Comparison of ENCODE assay signal across 25 mouse cellular contexts in the genomic region with DNA sequence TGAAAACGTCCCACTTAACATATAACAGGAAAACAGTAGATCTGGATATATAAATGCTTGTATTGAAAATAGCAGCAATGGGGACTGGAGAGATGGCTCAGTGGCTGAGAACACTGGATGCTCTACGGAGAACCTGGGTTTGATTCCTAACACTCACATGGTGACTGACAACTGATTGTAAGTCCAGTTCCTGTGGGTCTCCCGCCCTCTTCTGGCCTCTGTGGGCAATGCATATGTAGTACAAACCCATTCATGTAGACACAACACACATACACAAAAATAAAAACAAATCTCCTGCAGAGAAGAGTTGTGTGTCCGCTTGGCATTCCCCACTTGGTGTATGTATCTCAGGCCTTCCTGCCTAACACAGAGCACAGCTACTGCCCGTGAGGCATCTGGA. TPM values are rescaled to one million over a fixed set of nuclear protein-coding genes. Genes with fewer than 3 reads are reported as not detected.
A peak's percentile ranks its signal among the peaks of the same experiment; 100 is the strongest.
DNase-seq lines count a peak whose midpoint lies in the region; ATAC-seq and TF ChIP-seq lines count a peak whose summit lies in the region.
"Had no signal": no experiment of that assay in that cellular context is flagged by ENCODE, and none has a peak within 500 bp of the region (broad histone marks: within the 10 kb centered on the region; RNA-seq: fewer than 3 reads in every experiment).

No protein-coding gene starts in this region.

- H3K36me3 ChIP-seq in hindbrain, postnatal 0 days (ENCODE audit: insufficient read depth, low read length): no peaks in the 10 kb centered on the region
- no peaks in the 10 kb centered on the region for H3K36me3 ChIP-seq in hindbrain, embryonic 10.5 days
- H3K36me3 ChIP-seq in liver, adult 2 months (ENCODE audit: control insufficient read depth, insufficient read depth, low read length): no peaks in the 10 kb centered on the region
- no peaks in the 10 kb centered on the region for H3K36me3 ChIP-seq in liver, embryonic 12.5 days
- no peaks in the 10 kb centered on the region for H3K36me3 ChIP-seq in neural tube, embryonic 15.5 days
- H3K36me3 ChIP-seq: embryonic facial prominence, embryonic 15.5 days; forebrain, embryonic 12.5 days; limb, embryonic 12.5 days; lung, embryonic 15.5 days; neural tube, embryonic 12.5 days; stomach, embryonic 15.5 days had no signal

- WGBS in hindbrain, postnatal 0 days: 83% methylated on average over 5 of the region's 5 CpGs
- WGBS in hindbrain, embryonic 10.5 days: 80% methylated on average over 5 of the region's 5 CpGs
- WGBS in liver, adult 2 months: 75% methylated on average over 5 of the region's 5 CpGs
- WGBS in liver, embryonic 12.5 days (ENCODE audit: insufficient replicate concordance): 65% methylated on average over 5 of the region's 5 CpGs
- WGBS in neural tube, embryonic 15.5 days: 84% methylated on average over 5 of the region's 5 CpGs

- no peak for TF ChIP-seq POLR2A in liver, adult 2 months (IDR thresholded peaks at IDR 0.05; ENCODE audit: extremely low read depth, insufficient read depth, low read length)

- H3K79me2 ChIP-seq in liver, adult 2 months (ENCODE audit: control insufficient read depth, insufficient read depth, low read length): no peaks in the 10 kb centered on the region

- no peak overlapping the region for H3K9ac ChIP-seq in hindbrain, postnatal 0 days (replicated peaks; ENCODE audit: low read length)
- no peak overlapping the region for H3K9ac ChIP-seq in liver, adult 2 months (ENCODE audit: low read depth, low read length)
- no peak overlapping the region for H3K9ac ChIP-seq in liver, embryonic 12.5 days
- H3K9ac ChIP-seq in neural tube, embryonic 15.5 days (replicated peaks): no peak overlapping the region
- H3K9ac ChIP-seq: embryonic facial prominence, embryonic 15.5 days; forebrain, embryonic 12.5 days; limb, embryonic 12.5 days; lung, embryonic 15.5 days; neural tube, embryonic 12.5 days; stomach, embryonic 15.5 days had no signal

- ATAC-seq in hindbrain, postnatal 0 days: no peak
- ATAC-seq in liver, embryonic 12.5 days: no peak
- ATAC-seq in erythroid progenitor cell, adult 5-6 weeks (replicated peaks; ENCODE audit: low FRiP score, poor library complexity, severe bottlenecking): 0 out of 2 replicates have a peak, but pooled peaks have one; percentile 47
- ATAC-seq in neural tube, embryonic 15.5 days (ENCODE audit: low FRiP score): no peak
- ATAC-seq: CD4-positive, CD25-positive, alpha-beta regulatory T cell, adult 4 months; midbrain, embryonic 16.5 days had no signal

- H3K4me2 ChIP-seq in hindbrain, postnatal 0 days (ENCODE audit: low read depth, low read length): no peak overlapping the region
- H3K4me2 ChIP-seq in liver, embryonic 12.5 days: no peak overlapping the region
- H3K4me2 ChIP-seq in neural tube, embryonic 15.5 days: no peak overlapping the region
- H3K4me2 ChIP-seq: embryonic facial prominence, embryonic 15.5 days; forebrain, embryonic 12.5 days; limb, embryonic 12.5 days; lung, embryonic 15.5 days; neural tube, embryonic 12.5 days; stomach, embryonic 15.5 days had no signal

- H3K4me3 ChIP-seq in hindbrain, postnatal 0 days (ENCODE audit: low read length): no peak overlapping the region
- no peak overlapping the region for H3K4me3 ChIP-seq in hindbrain, embryonic 10.5 days
- H3K4me3 ChIP-seq in liver, adult 2 months (ENCODE audit: insufficient read depth, low read depth, low read length): no peak overlapping the region
- no peak overlapping the region for H3K4me3 ChIP-seq in liver, embryonic 12.5 days
- H3K4me3 ChIP-seq in neural tube, embryonic 15.5 days (replicated peaks): no peak overlapping the region
- H3K4me3 ChIP-seq: embryonic facial prominence, embryonic 15.5 days; forebrain, embryonic 12.5 days; limb, embryonic 12.5 days; lung, embryonic 15.5 days; neural tube, embryonic 12.5 days; stomach, embryonic 15.5 days had no signal

- H3K9me3 ChIP-seq in hindbrain, postnatal 0 days (ENCODE audit: low read length): no peaks in the 10 kb centered on the region
- no peaks in the 10 kb centered on the region for H3K9me3 ChIP-seq in hindbrain, embryonic 10.5 days
- H3K9me3 ChIP-seq in liver, embryonic 12.5 days (replicated peaks): no peaks in the 10 kb centered on the region
- no peaks in the 10 kb centered on the region for H3K9me3 ChIP-seq in neural tube, embryonic 15.5 days (replicated peaks)
- H3K9me3 ChIP-seq: embryonic facial prominence, embryonic 15.5 days; forebrain, embryonic 12.5 days; limb, embryonic 12.5 days; lung, embryonic 15.5 days; neural tube, embryonic 12.5 days; stomach, embryonic 15.5 days had no signal

- no peaks in the 10 kb centered on the region for H3K4me1 ChIP-seq in hindbrain, postnatal 0 days (ENCODE audit: insufficient read depth, low read length)
- H3K4me1 ChIP-seq in hindbrain, embryonic 10.5 days (replicated peaks): 0 out of 2 replicates have a peak, but pooled peaks cover under 1% of the 10 kb centered on the region
- no peaks in the 10 kb centered on the region for H3K4me1 ChIP-seq in liver, adult 2 months (ENCODE audit: control insufficient read depth, insufficient read depth, low read length)
- no peaks in the 10 kb centered on the region for H3K4me1 ChIP-seq in liver, embryonic 12.5 days
- peaks cover 3% of the 10 kb centered on the region for H3K4me1 ChIP-seq in neural tube, embryonic 15.5 days
- H3K4me1 ChIP-seq: embryonic facial prominence, embryonic 15.5 days; limb, embryonic 12.5 days; lung, embryonic 15.5 days; neural tube, embryonic 12.5 days; stomach, embryonic 15.5 days had no signal

- no peak for DNase-seq in hindbrain, postnatal 0 days (ENCODE audit: low spot score)
- DNase-seq in hindbrain, embryonic 10.5 days (ENCODE audit: low spot score): no peak
- DNase-seq in liver, adult 2 months (ENCODE audit: extremely low read depth, low read depth, low spot score): no peak
- DNase-seq in ES-CJ7 (ENCODE audit: low read depth, low spot score): peak; percentile 56
- DNase-seq in thymus, postnatal 10 days (ENCODE audit: low spot score in 2 of 2): no peak
- DNase-seq: adrenal gland, adult 2 months; cerebellum, adult 2 months; heart, postnatal 36 days; layer of hippocampus, postnatal 36 days; thymus, postnatal 36 days had no signal

- H3K27me3 ChIP-seq in hindbrain, postnatal 0 days (ENCODE audit: insufficient read depth, low read length): no peaks in the 10 kb centered on the region
- H3K27me3 ChIP-seq in hindbrain, embryonic 10.5 days (ENCODE audit: insufficient read depth, poor library complexity, severe bottlenecking): peaks cover 18% of the 10 kb centered on the region
- no peaks in the 10 kb centered on the region for H3K27me3 ChIP-seq in liver, adult 2 months (ENCODE audit: control insufficient read depth, insufficient read depth, low read length)
- H3K27me3 ChIP-seq in liver, embryonic 12.5 days (replicated peaks): peaks cover 48% of the 10 kb centered on the region
- H3K27me3 ChIP-seq in neural tube, embryonic 15.5 days (replicated peaks): no peaks in the 10 kb centered on the region
- H3K27me3 ChIP-seq: embryonic facial prominence, embryonic 15.5 days; stomach, embryonic 15.5 days had no signal

- TF ChIP-seq CTCF in hindbrain, postnatal 0 days (IDR thresholded peaks at IDR 0.05; ENCODE audit: low read depth): 0 out of 2 replicates have a peak, but pooled peaks have one; percentile 13
- TF ChIP-seq CTCF in liver, adult 2 months (IDR thresholded peaks at IDR 0.05; ENCODE audit: low read depth, low read length): peak; percentile 2; the same call in 1 of the 2 replicates

- no peak overlapping the region for H3K27ac ChIP-seq in hindbrain, postnatal 0 days
- no peak overlapping the region for H3K27ac ChIP-seq in hindbrain, embryonic 10.5 days
- H3K27ac ChIP-seq in liver, adult 2 months (replicated peaks; ENCODE audit: insufficient read depth, low read depth, low read length): no peak overlapping the region
- no peak overlapping the region for H3K27ac ChIP-seq in liver, embryonic 12.5 days
- H3K27ac ChIP-seq in neural tube, embryonic 15.5 days (replicated peaks): no peak overlapping the region
- H3K27ac ChIP-seq: embryonic facial prominence, embryonic 15.5 days; forebrain, embryonic 12.5 days; limb, embryonic 12.5 days; lung, embryonic 15.5 days; neural tube, embryonic 12.5 days; stomach, embryonic 15.5 days had no signal

RNA-seq across cellular contexts. Expression of a gene that starts 11.7 kb away (rescaled TPM):
- 123 and 130 TPM in 2 replicates for total RNA-seq in hindbrain, postnatal 0 days (2014; rRNA removed)
- 33.9 and 38.6 TPM in 2 replicates for polyA plus RNA-seq in hindbrain, postnatal 0 days (2015; fragmentation: Nextera tagmentation; extraction: Ambion mirVana)
- polyA plus RNA-seq in hindbrain, embryonic 10.5 days (2016; fragmentation: Nextera tagmentation; extraction: Ambion mirVana): 1.6 and 2.5 TPM in 2 replicates
- total RNA-seq in liver, adult 2 months (2014; rRNA removed): 0.18 and 0.20 TPM in 2 replicates
- 0.05 and 0.13 TPM in 2 replicates for polyA plus RNA-seq in liver, adult 2 months (2012; rRNA removed)
- 0.18 and 0.26 TPM in 2 replicates for polyA plus RNA-seq in liver, embryonic 12.5 days (2016; fragmentation: Nextera tagmentation; extraction: Ambion mirVana)
- total RNA-seq in erythroid progenitor cell, adult 5-6 weeks (2015; ENCODE audit: low replicate concordance): not detected in 2 replicates
- under 0.01 TPM in 1 of 2 replicates, not detected in the other for total RNA-seq in erythroid progenitor cell, adult 5-6 weeks (2017; ENCODE audit: low replicate concordance)
- 40.2 and 46.1 TPM in 2 replicates for polyA plus RNA-seq in neural tube, embryonic 15.5 days (2015; fragmentation: Nextera tagmentation; extraction: Ambion mirVana)

RNA-seq across cellular contexts. Expression of a gene that starts 21.4 kb away (rescaled TPM):
- total RNA-seq in hindbrain, postnatal 0 days (2014; rRNA removed): 88.0 and 96.9 TPM in 2 replicates
- polyA plus RNA-seq in hindbrain, postnatal 0 days (2015; fragmentation: Nextera tagmentation; extraction: Ambion mirVana): 28.1 and 33.4 TPM in 2 replicates
- polyA plus RNA-seq in hindbrain, embryonic 10.5 days (2016; fragmentation: Nextera tagmentation; extraction: Ambion mirVana): 14.0 and 17.6 TPM in 2 replicates
- 0.83 and 1.7 TPM in 2 replicates for total RNA-seq in liver, adult 2 months (2014; rRNA removed)
- 2.8 TPM in 2 replicates for polyA plus RNA-seq in liver, adult 2 months (2012; rRNA removed)
- 0.94 and 1.2 TPM in 2 replicates for polyA plus RNA-seq in liver, embryonic 12.5 days (2016; fragmentation: Nextera tagmentation; extraction: Ambion mirVana)
- 2.1 TPM in 1 of 2 replicates, not detected in the other for total RNA-seq in erythroid progenitor cell, adult 5-6 weeks (2015; ENCODE audit: low replicate concordance)
- 0.51 and 2.0 TPM in 2 replicates for total RNA-seq in erythroid progenitor cell, adult 5-6 weeks (2017; ENCODE audit: low replicate concordance)
- 44.3 and 48.7 TPM in 2 replicates for polyA plus RNA-seq in neural tube, embryonic 15.5 days (2015; fragmentation: Nextera tagmentation; extraction: Ambion mirVana)

RNA-seq across cellular contexts. Expression of a gene that starts 41.2 kb away (rescaled TPM):
- total RNA-seq in hindbrain, postnatal 0 days (2014; rRNA removed): not detected in 2 replicates
- polyA plus RNA-seq in hindbrain, postnatal 0 days (2015; fragmentation: Nextera tagmentation; extraction: Ambion mirVana): 0.37 and 0.60 TPM in 2 replicates
- polyA plus RNA-seq in hindbrain, embryonic 10.5 days (2016; fragmentation: Nextera tagmentation; extraction: Ambion mirVana): 0.75 and 0.95 TPM in 2 replicates
- not detected in 2 replicates for total RNA-seq in liver, adult 2 months (2014; rRNA removed)
- polyA plus RNA-seq in liver, adult 2 months (2012; rRNA removed): not detected in 2 replicates
- polyA plus RNA-seq in liver, embryonic 12.5 days (2016; fragmentation: Nextera tagmentation; extraction: Ambion mirVana): 0.20 and 0.47 TPM in 2 replicates
- not detected in 2 replicates for total RNA-seq in erythroid progenitor cell, adult 5-6 weeks (2015; ENCODE audit: low replicate concordance)
- total RNA-seq in erythroid progenitor cell, adult 5-6 weeks (2017; ENCODE audit: low replicate concordance): not detected in 2 replicates
- polyA plus RNA-seq in neural tube, embryonic 15.5 days (2015; fragmentation: Nextera tagmentation; extraction: Ambion mirVana): 0.31 and 0.50 TPM in 2 replicates
- total RNA-seq: adrenal gland, adult 2 months; heart, adult 8-10 months; heart, postnatal 36 days; layer of hippocampus, postnatal 36 days had no signal
- polyA plus RNA-seq: adrenal gland, adult 2 months; cerebellum, adult 2 months; cortical plate, adult 2 months; small intestine, adult 2 months had no signal

RNA-seq across cellular contexts. Expression of a gene that starts 54.2 kb away (rescaled TPM):
- total RNA-seq in hindbrain, postnatal 0 days (2014; rRNA removed): not detected in 2 replicates
- 4.7 TPM in 2 replicates for polyA plus RNA-seq in hindbrain, postnatal 0 days (2015; fragmentation: Nextera tagmentation; extraction: Ambion mirVana)
- polyA plus RNA-seq in hindbrain, embryonic 10.5 days (2016; fragmentation: Nextera tagmentation; extraction: Ambion mirVana): 1.1 TPM in 1 of 2 replicates, not detected in the other
- total RNA-seq in liver, adult 2 months (2014; rRNA removed): not detected in 2 replicates
- polyA plus RNA-seq in liver, adult 2 months (2012; rRNA removed): not detected in 2 replicates
- polyA plus RNA-seq in liver, embryonic 12.5 days (2016; fragmentation: Nextera tagmentation; extraction: Ambion mirVana): 0.24 and 0.33 TPM in 2 replicates
- total RNA-seq in erythroid progenitor cell, adult 5-6 weeks (2015; ENCODE audit: low replicate concordance): not detected in 2 replicates
- not detected in 2 replicates for total RNA-seq in erythroid progenitor cell, adult 5-6 weeks (2017; ENCODE audit: low replicate concordance)
- polyA plus RNA-seq in neural tube, embryonic 15.5 days (2015; fragmentation: Nextera tagmentation; extraction: Ambion mirVana): 1.4 and 2.6 TPM in 2 replicates
- total RNA-seq: megakaryocyte progenitor cell, adult 5-6 weeks had no signal
- polyA plus RNA-seq: adrenal gland, adult 2 months; CD4-positive, CD25-positive, alpha-beta regulatory T cell, adult 4 months; cortical plate, adult 2 months; limb, embryonic 12.5 days; small intestine, adult 2 months had no signal
